In the genomic region with DNA sequence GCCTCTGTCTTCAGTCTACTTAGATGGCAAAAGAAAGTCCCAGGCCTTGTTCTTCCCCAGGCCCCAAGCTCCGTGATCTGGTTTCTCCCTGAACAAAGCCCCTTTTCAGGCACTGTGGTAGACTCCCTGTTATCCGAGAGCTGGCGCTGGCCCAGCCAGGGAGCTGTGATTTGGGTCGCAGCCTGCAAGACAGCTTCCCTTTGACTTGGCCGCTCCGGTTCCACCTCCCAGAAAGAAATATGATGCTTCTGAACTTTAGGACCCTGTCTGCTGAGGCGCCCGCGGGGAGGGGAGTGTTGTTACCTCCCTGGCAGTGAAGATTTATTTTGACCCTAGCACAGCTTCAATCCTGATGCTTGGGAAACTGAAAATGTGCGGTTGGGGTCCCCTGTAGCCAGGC, we compare ENCODE assay signal across 14 mouse cellular contexts. TPM values are rescaled to one million over a fixed set of nuclear protein-coding genes. Genes with fewer than 3 reads are reported as not detected.
DNase-seq lines count a peak whose midpoint lies in the region; ATAC-seq lines count a peak whose summit lies in the region.
"Had no signal": no experiment of that assay in that cellular context is flagged by ENCODE, and none has a peak within 500 bp of the region (broad histone marks: within the 10 kb centered on the region; RNA-seq: fewer than 3 reads in every experiment).

No protein-coding gene starts in this region.

- WGBS in kidney, embryonic 15.5 days: 15% methylated on average over 10 of the region's 10 CpGs
- 6% methylated on average over 10 of the region's 10 CpGs for WGBS in limb, embryonic 13.5 days

- H3K4me2 ChIP-seq in kidney, embryonic 15.5 days: no peak overlapping the region
- H3K4me2 ChIP-seq in limb, embryonic 13.5 days (replicated peaks): 0 out of 2 replicates have a peak overlapping the region, but pooled peaks have one; percentile 9
- H3K4me2 ChIP-seq: heart, embryonic 15.5 days; liver, embryonic 11.5 days had no signal

- no peak overlapping the region for H3K9ac ChIP-seq in kidney, embryonic 15.5 days
- no peak overlapping the region for H3K9ac ChIP-seq in limb, embryonic 13.5 days
- H3K9ac ChIP-seq: heart, embryonic 15.5 days had no signal

- no peak overlapping the region for H3K4me3 ChIP-seq in kidney, embryonic 15.5 days (replicated peaks)
- H3K4me3 ChIP-seq in limb, embryonic 13.5 days: no peak overlapping the region
- H3K4me3 ChIP-seq: heart, embryonic 15.5 days; myocyte had no signal

- H3K4me1 ChIP-seq in kidney, embryonic 15.5 days: peaks cover 38% of the 10 kb centered on the region
- peaks cover 33% of the 10 kb centered on the region for H3K4me1 ChIP-seq in limb, embryonic 13.5 days

- H3K27me3 ChIP-seq in kidney, embryonic 15.5 days: no peaks in the 10 kb centered on the region
- H3K27me3 ChIP-seq in limb, embryonic 13.5 days: peaks cover 6% of the 10 kb centered on the region; the same call in 1 of the 2 replicates
- H3K27me3 ChIP-seq: heart, embryonic 15.5 days had no signal

- H3K27ac ChIP-seq in kidney, embryonic 15.5 days: peak overlapping the region; percentile 85
- peak overlapping the region; percentile 44; the same call in 1 of the 2 replicates for H3K27ac ChIP-seq in limb, embryonic 13.5 days
- H3K27ac ChIP-seq: heart, embryonic 15.5 days had no signal

- ATAC-seq in kidney, embryonic 15.5 days (replicated peaks; ENCODE audit: low FRiP score): peak; percentile 72
- ATAC-seq in limb, embryonic 13.5 days (ENCODE audit: low FRiP score, low read depth): peak; percentile 70
- no peak for ATAC-seq in erythroblast, adult 5-6 weeks (replicated peaks; ENCODE audit: low FRiP score, poor library complexity, severe bottlenecking)

- H3K9me3 ChIP-seq in kidney, embryonic 15.5 days (replicated peaks): no peaks in the 10 kb centered on the region
- no peaks in the 10 kb centered on the region for H3K9me3 ChIP-seq in limb, embryonic 13.5 days
- H3K9me3 ChIP-seq: heart, embryonic 15.5 days had no signal

- H3K36me3 ChIP-seq in kidney, embryonic 15.5 days: no peaks in the 10 kb centered on the region
- no peaks in the 10 kb centered on the region for H3K36me3 ChIP-seq in limb, embryonic 13.5 days
- H3K36me3 ChIP-seq: heart, embryonic 15.5 days had no signal

- DNase-seq in kidney, adult 8-10 months: no peak
- DNase-seq in embryo, embryonic 10 days (ENCODE audit: low spot score): peak; percentile 74
- peak; percentile 81 for DNase-seq in embryo, embryonic 11 days
- no peak for DNase-seq in spleen, postnatal 14 days (ENCODE audit: low spot score in 2 of 2)
- DNase-seq: right cerebral cortex, postnatal 4 days had no signal

RNA-seq across cellular contexts. Expression of a gene that starts 18.1 kb away (rescaled TPM):
- 5.7 and 6.0 TPM in 2 replicates for polyA plus RNA-seq in kidney, embryonic 15.5 days (2015; fragmentation: Nextera tagmentation; extraction: Ambion mirVana)
- 0.46 and 0.50 TPM in 2 replicates for polyA plus RNA-seq in limb, embryonic 13.5 days (2015; fragmentation: Nextera tagmentation; extraction: Ambion mirVana)
- total RNA-seq in erythroblast, adult 5-6 weeks (2015; ENCODE audit: low replicate concordance): not detected in 2 replicates
- not detected in 2 replicates for total RNA-seq in erythroblast, adult 5-6 weeks (2017; ENCODE audit: low replicate concordance)
- total RNA-seq: megakaryocyte progenitor cell, adult 5-6 weeks had no signal

RNA-seq across cellular contexts. Expression of a gene that starts 42.6 kb away (rescaled TPM):
- polyA plus RNA-seq in kidney, embryonic 15.5 days (2015; fragmentation: Nextera tagmentation; extraction: Ambion mirVana): 1.3 and 5.1 TPM in 2 replicates
- 0.15 TPM in 1 of 2 replicates, not detected in the other for polyA plus RNA-seq in limb, embryonic 13.5 days (2015; fragmentation: Nextera tagmentation; extraction: Ambion mirVana)
- not detected in 2 replicates for total RNA-seq in erythroblast, adult 5-6 weeks (2015; ENCODE audit: low replicate concordance)
- total RNA-seq in erythroblast, adult 5-6 weeks (2017; ENCODE audit: low replicate concordance): not detected in 2 replicates
- total RNA-seq: layer of hippocampus, adult 18-20 months; megakaryocyte progenitor cell, adult 5-6 weeks had no signal
- polyA plus RNA-seq: frontal cortex, adult 2 months; liver, embryonic 11.5 days; myocyte had no signal

Comparison
In these comparisons a context has a peak if more than half of its experiments do, and no peak if none do; other contexts are left out.
1. DNase-seq: peak in embryo, embryonic 10 days (single experiment) and embryo, embryonic 11 days (single experiment); none in kidney, adult 8-10 months (0 of 2) and spleen, postnatal 14 days (0 of 2).